Mouse (Mus musculus) adrenal gland, adult 2 months (tissue): Measurements from ENCODE around the gene Gjc2. TPM values are rescaled to one million over a fixed set of nuclear protein-coding genes. Genes with fewer than 3 reads are reported as not detected.

Experiments used
- DNase-seq: peaks from one replicate; pipeline ENCODE4 v3.0.0; 2021
- polyA plus RNA-seq: library from polyadenylated mRNA; depleted of rRNA; stranded (reverse); fragments of >200 nt; gene quantifications from 2 replicates; pipeline ENCODE4 v1.2.3, GENCODE M21; 2012
- total RNA-seq, 2 experiments: library from RNA; stranded (reverse); gene quantifications; 2 replicates each; pipeline ENCODE4 v1.2.3; 2021

Gene Gjc2
- total and polyA plus RNA-seq, 3 experiments = 0.29 to 3.0 (median 1.5) TPM

DNA sequence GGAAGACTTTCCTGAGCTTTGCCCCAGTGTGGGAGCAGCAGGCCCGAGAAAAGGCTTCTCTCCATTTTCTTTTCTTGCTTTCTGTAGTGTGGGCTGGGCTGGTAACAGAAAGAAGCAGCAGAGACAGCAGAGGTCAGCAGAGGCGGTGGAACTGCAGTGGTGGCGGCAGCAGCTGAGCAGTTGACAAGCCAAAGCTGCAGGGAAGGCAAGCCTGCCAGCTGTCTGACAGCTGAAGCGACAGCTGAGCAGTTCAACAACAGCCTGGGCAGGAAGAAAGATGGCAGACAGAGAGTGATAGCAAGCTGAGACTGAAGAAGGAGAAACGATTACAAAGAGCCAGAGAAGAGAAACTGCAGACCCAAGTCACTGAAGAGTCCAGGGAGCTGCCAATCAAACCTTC, 21.6 kb downstream of the Gjc2 start:
- DNase-seq = no peak

DNA sequence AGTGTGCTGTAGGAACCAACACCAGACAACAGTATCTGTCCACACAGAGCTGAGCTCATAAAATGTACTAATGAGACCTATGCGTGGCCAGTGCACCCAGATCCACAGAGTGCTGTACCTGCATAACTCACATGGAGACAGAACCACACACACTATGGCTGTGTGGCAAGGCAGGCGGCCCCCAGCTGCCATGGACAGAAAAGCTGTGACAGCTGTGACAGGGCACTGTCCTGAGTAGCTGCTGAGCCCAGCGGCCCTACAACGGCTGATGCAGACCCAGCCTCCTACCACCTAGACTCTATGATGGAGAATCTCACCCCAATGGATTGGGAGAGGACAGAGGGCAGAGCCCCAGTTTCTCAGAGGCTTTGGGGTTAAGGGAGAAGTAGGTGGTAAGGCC, 23.5 kb downstream of the Gjc2 start:
- DNase-seq = no peak

DNA sequence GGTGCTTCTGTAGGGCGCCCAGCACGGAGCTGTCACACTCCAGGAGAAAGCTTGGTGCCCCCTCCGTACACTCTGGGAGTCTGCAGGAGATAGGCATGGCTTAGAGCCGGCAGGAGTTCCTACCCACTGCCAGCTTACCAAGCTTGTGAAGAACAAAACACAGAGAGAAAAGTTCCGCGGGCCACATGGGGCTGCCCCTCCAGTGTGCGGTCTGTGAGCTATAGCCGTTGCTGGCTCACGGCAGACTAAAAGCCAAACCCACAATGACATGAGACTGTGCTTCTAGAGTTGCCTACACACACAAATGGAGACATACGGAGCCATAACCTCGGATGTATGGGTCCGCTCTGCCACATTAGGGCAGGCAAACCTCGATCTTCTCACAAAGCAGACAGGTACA, 23.9 kb downstream of the Gjc2 start:
- no peak for DNase-seq

DNA sequence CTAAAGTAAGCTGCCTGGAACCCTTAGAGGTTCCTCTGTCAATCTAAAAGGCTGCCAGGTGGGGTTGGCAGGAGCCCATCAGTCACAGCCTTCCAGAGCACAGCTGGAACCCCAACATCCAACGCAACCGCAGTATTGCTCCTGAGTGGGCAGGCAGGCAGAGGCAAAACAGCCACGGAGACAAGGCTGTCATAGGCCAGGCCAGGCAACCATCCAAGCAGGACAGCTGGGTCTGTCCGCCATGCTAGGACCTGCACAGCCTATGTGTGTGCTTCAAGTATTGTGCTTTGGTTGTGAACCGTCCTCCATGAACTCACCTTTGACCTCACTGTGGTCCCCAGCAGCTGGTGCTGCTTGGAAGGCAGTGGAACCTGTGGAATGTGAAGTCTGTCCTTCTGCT, 27.1 kb downstream of the Gjc2 start:
- no peak for DNase-seq

DNA sequence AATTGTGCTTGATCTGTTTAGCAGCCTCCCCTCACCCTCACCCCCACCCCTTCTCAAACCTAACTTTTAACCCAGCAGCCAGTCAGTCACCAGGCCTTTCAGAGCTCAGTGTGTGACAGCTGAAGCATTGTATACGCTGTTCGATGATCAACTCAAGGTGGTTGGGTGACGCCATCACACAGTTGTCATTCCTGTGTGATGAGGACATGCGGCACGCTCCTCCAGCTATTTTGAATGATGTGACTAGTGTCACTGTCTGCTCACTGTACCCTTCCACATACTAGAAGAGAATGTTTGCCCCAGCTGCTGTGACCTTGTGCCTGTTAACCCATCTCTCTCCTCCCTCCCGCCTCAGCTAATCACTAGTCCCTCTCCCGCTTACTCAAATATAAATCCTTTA, 28.8 kb downstream of the Gjc2 start:
- DNase-seq = peak; percentile 60

DNA sequence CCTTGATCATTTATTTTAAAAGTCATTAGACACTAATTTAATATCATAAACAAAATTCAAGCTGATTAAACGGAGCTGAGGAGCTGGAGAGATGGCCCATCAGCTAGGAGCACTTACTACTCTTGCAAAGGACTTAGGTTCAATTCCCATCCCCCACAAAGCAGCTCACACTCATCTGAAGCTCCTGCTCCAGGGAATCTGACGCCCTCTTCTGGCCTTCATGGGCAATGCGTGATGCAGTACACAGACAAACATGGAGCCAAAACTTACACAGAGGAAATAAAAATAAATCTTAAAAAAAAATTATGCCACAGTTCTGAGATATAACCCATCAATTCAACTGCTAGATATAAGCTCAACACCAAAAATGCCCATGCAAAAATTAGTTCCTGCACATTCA, 31.3 kb downstream of the Gjc2 start:
- no peak for DNase-seq

DNA sequence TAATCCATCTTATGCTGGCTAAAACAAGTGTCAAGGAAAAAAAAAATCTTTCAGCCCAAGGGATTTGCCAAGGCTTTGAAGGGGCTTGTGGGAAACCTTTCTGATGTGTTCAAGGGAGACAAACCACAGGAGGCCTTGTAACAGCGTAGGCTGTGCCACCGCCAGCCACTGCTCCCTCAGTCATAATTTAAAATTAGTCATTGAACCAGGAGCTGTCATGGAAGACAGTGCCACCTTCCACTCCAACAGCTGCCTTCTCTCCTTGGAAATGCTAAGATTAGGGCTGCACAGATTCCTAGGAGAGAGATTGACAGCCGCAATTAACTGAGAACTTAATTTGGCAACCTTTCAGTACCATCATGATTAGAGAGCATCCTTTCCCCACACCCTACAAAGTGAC, 33.7 kb downstream of the Gjc2 start:
- DNase-seq = peak; percentile 58

DNA sequence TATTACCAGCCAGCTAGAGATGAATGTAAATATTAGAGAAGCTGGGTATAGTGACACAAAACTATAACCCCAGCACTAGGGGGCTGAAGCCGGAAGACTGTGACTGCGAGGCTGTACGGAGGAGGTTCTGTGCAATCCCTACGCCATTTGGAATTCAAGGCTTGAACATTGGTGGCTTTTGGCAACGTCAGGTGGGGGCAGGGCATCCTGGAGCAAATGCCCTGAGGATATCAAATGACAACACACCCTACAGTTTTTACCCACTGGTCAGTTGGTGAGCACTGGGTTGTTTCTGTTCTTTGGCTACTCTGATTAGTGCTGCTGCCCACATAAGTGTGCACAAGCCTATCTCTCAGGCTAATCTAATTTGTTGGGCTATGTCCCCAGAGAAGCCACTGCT, 40.1 kb downstream of the Gjc2 start:
- DNase-seq = no peak

DNA sequence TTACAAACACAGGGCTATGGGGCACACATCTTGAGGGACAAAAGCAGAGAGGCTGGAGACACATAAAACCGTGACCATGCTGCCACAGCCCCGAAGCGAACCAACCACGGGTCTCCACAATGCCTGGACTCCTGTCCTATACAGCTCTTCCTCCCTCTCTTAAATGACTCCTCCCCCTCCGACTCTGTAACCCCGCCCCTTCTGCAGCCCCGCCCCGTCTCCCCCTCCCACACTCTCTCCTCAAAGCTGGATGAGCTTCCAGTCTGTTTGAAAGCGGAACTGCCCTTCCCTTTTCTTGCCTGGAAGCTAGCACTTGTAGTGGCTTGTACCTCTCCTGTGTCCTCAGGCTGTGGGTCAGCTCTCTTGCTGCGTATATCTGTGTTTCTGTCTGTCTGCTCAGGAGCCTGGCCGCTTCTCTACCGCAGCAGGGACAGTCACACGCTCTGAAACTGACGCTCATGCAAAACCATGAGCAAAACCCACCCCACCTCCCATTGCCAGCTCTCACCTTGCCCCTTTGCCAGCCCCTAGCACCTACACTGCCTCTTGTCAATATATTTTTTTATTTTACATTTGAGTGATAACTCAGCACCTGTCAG, 41.1 kb downstream of the Gjc2 start:
- DNase-seq = no peak

DNA sequence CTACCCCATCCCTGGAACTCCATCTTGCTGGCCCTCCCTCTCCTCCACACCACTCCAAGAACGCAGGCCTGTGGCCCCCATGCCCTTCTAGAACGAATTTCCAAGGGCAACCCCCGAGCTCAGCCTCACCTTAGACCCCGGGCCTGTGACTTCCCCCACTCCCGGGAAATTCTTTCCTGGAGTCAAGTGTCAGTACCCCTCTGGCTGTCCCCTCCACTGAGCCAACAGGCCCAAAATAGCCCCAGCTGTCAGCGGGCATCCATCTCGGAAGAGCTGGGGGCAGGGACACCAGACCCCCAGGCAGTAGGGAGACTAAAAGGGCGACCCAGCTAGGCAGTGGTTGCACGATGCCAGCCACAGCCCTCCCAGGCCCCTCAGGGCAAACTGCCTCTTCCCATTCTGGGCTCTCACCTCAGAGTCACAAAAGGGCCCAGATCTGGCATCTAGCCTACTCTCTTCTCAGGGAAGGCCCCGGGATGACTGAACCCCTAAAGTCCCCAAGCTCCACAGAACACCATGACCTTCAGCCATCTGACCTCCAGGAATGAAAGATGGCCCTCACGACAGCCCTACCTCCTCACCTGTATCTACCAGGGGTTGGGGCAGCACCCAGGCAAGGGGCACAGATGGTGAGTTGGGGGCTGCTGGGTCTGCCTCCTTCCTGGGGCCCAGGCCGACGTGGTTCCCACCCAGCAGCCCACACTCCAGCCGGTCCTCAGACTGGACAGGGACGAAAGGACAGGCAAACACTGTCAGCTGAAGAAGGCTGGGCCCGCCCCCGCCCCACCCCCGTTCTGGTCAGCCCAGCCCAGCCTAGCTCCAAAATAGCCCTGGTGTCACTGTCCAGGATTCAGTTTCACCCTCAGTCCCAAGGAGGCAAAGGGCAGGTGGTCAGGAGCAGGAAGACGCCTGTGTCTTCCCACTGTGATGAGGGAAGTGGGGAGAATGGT, 44.2 kb downstream of the Gjc2 start:
- DNase-seq = no peak

DNA sequence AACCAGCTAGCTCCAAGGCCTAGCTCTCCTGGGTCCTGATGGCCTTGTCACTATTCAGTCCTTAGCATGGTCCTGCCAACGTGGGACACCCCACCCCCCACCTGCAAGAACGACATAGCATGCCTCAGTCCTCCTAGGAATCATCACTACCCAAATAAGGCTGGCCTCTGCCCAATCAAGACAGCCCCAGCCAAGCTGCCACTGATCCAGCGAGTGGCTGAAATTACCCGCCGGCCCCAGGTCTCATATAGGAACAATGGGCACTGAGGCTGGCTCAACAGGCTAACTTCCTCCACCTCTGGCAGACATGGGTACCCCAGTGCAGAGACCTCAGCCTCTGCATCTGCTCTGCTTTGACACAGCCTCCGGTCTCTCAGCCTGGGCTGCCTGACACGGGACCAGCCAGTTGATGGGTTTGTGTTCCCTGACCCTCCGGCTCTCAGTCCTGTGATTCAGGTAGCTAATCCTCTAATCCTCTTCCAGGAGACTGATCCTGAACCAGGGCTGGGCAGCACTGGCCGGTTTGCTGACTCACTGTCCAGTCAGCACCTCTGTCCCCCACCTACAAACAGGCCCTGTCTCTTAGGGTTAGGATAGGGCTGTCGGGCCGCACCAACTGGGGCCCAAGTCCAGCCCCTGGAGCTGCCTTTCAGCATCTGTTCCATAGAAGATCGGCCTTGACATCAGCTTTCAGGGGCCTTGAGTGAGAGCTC, 45.9 kb downstream of the Gjc2 start:
- no peak for DNase-seq

DNA sequence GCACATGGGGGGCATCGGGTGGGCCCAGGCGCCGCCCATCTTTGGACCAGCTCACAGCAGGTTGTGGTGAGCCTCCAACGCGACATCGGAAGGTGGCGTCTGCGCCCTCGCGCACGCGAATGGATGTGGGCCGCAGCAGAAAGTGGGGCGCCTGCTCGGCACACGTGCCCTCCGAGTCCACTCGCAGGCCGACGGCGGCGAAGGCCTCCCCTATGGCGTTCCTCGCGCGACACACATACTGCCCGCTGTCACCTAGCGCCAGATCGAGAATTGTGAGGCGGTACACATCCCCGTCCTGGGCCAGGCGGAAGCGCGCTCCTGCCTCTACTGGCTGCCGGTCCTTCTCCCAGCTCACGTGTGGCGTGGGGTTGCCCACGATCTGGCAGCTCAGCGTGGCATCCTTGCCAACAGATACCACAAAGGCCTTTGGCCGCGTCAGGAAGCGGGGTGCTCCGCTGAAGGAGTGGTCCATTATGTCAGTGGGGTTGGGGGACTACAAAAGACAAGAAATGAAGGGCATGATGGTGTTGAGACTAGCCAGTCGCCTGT, 47.0 kb downstream of the Gjc2 start, which contains the start of gene Obscn:
Gene Obscn (minus strand): TSS at position 499 of the 549 bp plus-strand sequence.
- no peak for DNase-seq

DNA sequence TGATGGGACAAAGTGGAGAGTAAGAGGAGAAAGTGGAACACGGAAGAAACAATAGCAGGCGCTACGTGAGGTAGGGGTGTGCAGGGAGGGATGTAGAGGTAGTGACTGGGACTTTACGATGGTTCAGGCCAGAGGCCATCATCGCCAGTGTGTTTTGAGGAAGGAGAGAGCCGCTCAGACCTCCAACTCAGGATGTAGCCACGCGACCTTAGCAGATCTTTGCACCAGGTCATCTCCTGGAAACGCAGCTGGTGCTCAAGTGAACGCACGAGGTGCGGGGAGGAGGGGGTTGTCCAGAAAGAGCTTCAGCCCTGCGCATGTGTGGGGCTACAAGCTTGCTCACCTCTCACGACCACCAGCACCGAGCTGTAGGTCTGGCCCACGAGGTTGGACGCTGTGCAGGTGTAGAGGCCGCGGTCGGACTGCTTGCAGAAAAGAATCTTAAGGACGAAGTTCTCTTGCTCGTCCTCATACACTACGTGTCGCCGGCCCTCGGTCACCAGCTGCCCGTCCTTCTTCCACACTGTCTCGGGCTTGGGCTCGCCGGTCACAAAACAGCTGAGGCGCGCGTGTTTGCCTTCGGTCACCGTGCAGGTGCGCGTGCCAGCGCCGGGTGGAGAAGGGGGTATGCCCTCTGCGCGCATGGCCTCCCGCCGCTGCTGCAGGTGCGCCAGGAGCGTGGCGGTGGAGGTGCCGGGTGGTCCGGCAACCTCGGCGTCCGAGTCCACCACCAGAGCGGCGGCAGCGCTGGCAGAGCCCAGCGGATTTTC, 47.8 kb downstream of the Gjc2 start:
- no peak for DNase-seq

DNA sequence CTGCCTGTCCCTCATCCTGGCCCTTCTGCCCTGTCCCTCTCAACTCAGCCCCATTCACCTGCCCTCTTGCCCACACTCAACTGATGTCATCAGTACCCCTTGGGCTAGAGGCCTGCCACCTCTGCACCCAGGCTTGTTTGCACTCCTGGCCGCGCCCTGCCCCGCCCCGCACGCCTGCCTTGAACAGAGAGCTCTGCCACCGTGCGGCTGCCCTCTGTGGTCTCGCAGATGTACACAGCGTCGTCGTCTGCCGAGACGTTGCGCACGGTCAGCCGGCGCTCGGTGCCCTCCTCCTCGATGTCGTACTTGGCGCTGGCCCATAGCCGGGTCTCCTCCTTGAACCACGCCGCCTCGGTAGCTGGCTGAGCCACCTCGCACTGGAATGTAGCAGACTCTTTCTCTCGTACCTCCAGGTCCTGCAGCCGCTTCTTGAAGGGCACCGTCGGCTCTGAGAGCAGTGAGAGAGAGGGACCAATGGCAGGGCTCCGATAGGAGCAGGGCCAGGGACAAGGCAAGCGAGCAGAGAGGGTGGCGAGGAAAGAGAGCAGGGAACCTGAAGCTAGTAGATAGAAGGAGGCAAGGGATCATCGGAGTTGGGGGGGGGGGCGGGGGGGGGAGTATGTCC, 48.5 kb downstream of the Gjc2 start:
- peak; percentile 25 for DNase-seq

DNA sequence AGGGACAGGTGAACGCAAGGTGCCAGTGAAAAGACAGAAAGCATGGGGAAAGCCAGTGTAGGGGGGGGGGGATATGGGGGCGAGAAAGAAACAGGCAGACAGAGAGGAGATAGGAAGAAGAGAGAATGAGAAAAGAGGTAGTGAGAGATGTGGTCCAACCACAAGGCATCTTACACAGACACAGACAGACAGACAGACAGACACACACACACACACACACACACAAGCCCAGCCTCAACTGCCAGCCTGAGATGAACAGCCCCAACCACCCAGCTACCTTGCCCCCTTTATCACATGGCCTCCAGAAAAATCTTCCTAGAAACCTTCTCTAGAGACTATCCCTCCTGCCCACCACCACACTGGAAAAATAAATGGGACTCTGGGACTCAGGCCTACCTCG, 50.9 kb downstream of the Gjc2 start:
- DNase-seq = no peak

DNA sequence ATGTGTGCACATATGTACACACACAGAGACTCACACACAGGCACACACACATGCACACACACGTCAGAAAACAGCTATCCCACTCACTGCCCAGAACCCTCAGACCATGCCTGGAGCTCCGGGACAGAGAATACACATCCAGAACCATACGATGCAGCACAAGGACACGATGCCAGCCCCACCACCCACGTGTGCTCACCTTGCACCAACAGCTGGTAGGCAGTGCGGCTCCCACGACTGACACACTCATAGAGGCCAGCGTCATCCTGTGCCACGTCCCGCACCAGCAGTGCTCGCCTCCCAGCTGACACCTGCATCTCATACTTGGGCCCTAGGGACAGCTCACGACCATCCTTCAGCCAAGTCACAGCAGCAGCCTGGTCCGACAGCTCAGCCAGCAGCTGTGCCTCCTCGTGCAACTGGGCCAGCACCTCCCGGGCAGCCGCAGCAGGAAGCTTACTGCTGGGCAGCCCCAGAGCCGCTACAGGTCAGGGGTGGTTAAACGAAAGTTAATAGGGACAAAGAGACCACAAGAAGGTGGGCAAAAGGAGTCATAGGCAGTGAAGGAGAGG, 51.6 kb downstream of the Gjc2 start:
- no peak for DNase-seq

DNA sequence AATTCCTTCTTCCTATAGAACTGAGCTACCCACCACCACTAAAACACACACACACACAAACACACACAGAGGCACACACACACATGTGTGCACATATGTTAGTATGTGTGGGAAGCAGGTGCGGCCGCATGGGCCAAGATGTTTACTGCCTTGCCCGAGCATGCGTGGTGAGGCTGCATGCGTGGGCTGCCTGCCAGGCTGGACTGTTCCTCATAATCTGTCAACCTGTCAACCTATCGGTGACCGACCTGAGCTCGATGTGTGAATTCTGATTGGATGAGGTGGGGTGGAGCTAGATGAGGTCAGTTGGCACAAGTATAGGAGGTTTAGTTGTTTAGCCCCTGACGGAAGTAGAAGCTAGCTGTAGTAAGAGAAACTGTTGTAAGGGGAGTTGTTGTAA, 52.2 kb downstream of the Gjc2 start:
- DNase-seq = no peak
